Comparison of ENCODE assay signal across 8 mouse cellular contexts in genomic region chr7:79371321-79371879, GRCm38 (mm10). TPM values are rescaled to one million over a fixed set of nuclear protein-coding genes. Genes with fewer than 3 reads are reported as not detected.
DNase-seq lines count a peak whose midpoint lies in the region; ATAC-seq and TF ChIP-seq lines count a peak whose summit lies in the region.

No protein-coding gene starts in this region.

- peak; percentile 76 to 85 for DNase-seq in left cerebral cortex, adult 18-20 months (ENCODE audit: low spot score in 2 of 2)
- no peak for DNase-seq in left cerebral cortex, adult 11 months (ENCODE audit: low spot score)
- DNase-seq in cerebellum, adult 2 months, result peak; percentile 38 to 51
- DNase-seq in liver, result peak; percentile 84
- DNase-seq in neural tube, embryonic 10.5 days (ENCODE audit: extremely low spot score, low spot score), result peak; percentile 81

- H3K4me3 ChIP-seq in cerebellum, adult 2 months (replicated peaks; ENCODE audit: insufficient read depth, low read depth, low read length), result no peak overlapping the region
- H3K4me3 ChIP-seq in intestine, embryonic 15.5 days (replicated peaks), result no peak overlapping the region
- H3K4me3 ChIP-seq in stomach, embryonic 15.5 days (replicated peaks), result no peak overlapping the region

- TF ChIP-seq CTCF in cerebellum, adult 2 months (IDR thresholded peaks at IDR 0.05; ENCODE audit: borderline replicate concordance, insufficient read depth, low read depth, low read length), result peak; percentile 76

- no peak for TF ChIP-seq POLR2A in cerebellum, adult 2 months (IDR thresholded peaks at IDR 0.05; ENCODE audit: borderline replicate concordance, insufficient read depth, low read length)

- no peak overlapping the region for H3K9ac ChIP-seq in intestine, embryonic 15.5 days
- H3K9ac ChIP-seq in stomach, embryonic 15.5 days, result no peak overlapping the region

- ATAC-seq in frontal cortex, adult (ENCODE audit: low TSS enrichment), result peak; percentile 90
- ATAC-seq in intestine, embryonic 15.5 days, result peak; percentile 75
- ATAC-seq in stomach, embryonic 15.5 days (ENCODE audit: insufficient read depth, low FRiP score, low read depth), result peak; percentile 68

- WGBS in cerebellum, adult 2 months, result 51% methylated on average over 10 of the region's 10 CpGs
- 31% methylated on average over 10 of the region's 10 CpGs for WGBS in intestine, embryonic 15.5 days
- WGBS in stomach, embryonic 15.5 days, result 41% methylated on average over 10 of the region's 10 CpGs

- H3K27ac ChIP-seq in cerebellum, adult 2 months (ENCODE audit: insufficient read depth, low read length), result no peak overlapping the region
- no peak overlapping the region for H3K27ac ChIP-seq in intestine, embryonic 15.5 days
- no peak overlapping the region for H3K27ac ChIP-seq in stomach, embryonic 15.5 days

- H3K4me1 ChIP-seq in cerebellum, adult 2 months (ENCODE audit: control insufficient read depth, insufficient read depth, low read length), result no peaks in the 10 kb centered on the region
- H3K4me1 ChIP-seq in intestine, embryonic 15.5 days (replicated peaks), result 0 out of 2 replicates have a peak, but pooled peaks cover 4% of the 10 kb centered on the region
- no peaks in the 10 kb centered on the region for H3K4me1 ChIP-seq in stomach, embryonic 15.5 days

- H3K4me2 ChIP-seq in intestine, embryonic 15.5 days (replicated peaks), result no peak overlapping the region
- no peak overlapping the region for H3K4me2 ChIP-seq in stomach, embryonic 15.5 days

- no peaks in the 10 kb centered on the region for H3K27me3 ChIP-seq in cerebellum, adult 2 months (ENCODE audit: control insufficient read depth, insufficient read depth, low read length)
- no peaks in the 10 kb centered on the region for H3K27me3 ChIP-seq in intestine, embryonic 15.5 days (replicated peaks)
- no peaks in the 10 kb centered on the region for H3K27me3 ChIP-seq in stomach, embryonic 15.5 days (replicated peaks)

- no peaks in the 10 kb centered on the region for H3K36me3 ChIP-seq in intestine, embryonic 15.5 days
- H3K36me3 ChIP-seq in stomach, embryonic 15.5 days, result no peaks in the 10 kb centered on the region

- no peaks in the 10 kb centered on the region for H3K9me3 ChIP-seq in intestine, embryonic 15.5 days
- H3K9me3 ChIP-seq in stomach, embryonic 15.5 days, result no peaks in the 10 kb centered on the region

RNA-seq across cellular contexts. Expression of gene Rlbp1, which starts 15.4 kb away (rescaled TPM):
- total RNA-seq in left cerebral cortex, adult 18-20 months (2021), result 10 to 100 TPM; 24.8 to 27.9 TPM
- polyA plus RNA-seq in cerebellum, adult 2 months (2012; rRNA removed), result 9.8 and 13.9 TPM in 2 replicates
- polyA plus RNA-seq in intestine, embryonic 15.5 days (2015; fragmentation: Nextera tagmentation; extraction: Ambion mirVana), result 0.24 and 0.29 TPM in 2 replicates
- 0.28 and 0.80 TPM in 2 replicates for polyA plus RNA-seq in stomach, embryonic 15.5 days (2015; fragmentation: Nextera tagmentation; extraction: Ambion mirVana)

RNA-seq across cellular contexts. Expression of gene Fanci, which starts 20.3 kb away (rescaled TPM):
- 1 to 10 TPM in 1 of 2 experiments, under 1 TPM in 1; 0.42 to 1.3 TPM for total RNA-seq in left cerebral cortex, adult 18-20 months (2021)
- 0.33 and 0.34 TPM in 2 replicates for polyA plus RNA-seq in cerebellum, adult 2 months (2012; rRNA removed)
- polyA plus RNA-seq in intestine, embryonic 15.5 days (2015; fragmentation: Nextera tagmentation; extraction: Ambion mirVana), result 7.9 and 8.6 TPM in 2 replicates
- 7.8 and 9.7 TPM in 2 replicates for polyA plus RNA-seq in stomach, embryonic 15.5 days (2015; fragmentation: Nextera tagmentation; extraction: Ambion mirVana)
